Mouse (Mus musculus) stomach, embryonic 16.5 days (tissue): ENCODE data around the gene Smcr8. TPM values are rescaled to one million over a fixed set of nuclear protein-coding genes. Genes with fewer than 3 reads are reported as not detected.
A peak's percentile ranks its signal among the peaks of the same experiment; 100 is the strongest.

Experiments used
- ATAC-seq: fragments of 200-750 bp; cut with Nextera tagmentation; 2 replicates; pipeline ENCODE4 v1.8.0; 2017; ENCODE audit warnings: moderate number of reproducible peaks, moderate TSS enrichment; ENCODE audit not compliant: insufficient read depth, low FRiP score
- H3K27ac ChIP-seq: fragments of 300-500 bp; sonication (generic); 2 replicates; pipeline ENCODE4 v1.5.1; 2014; ENCODE audit warnings: low read length
- H3K27me3 ChIP-seq: fragments of 300-500 bp; sonication (generic); 2 replicates; pipeline ENCODE4 v1.6.1; 2014; ENCODE audit warnings: low read length, control low read depth, mixed read lengths; ENCODE audit not compliant: control insufficient read depth, insufficient read depth
- H3K36me3 ChIP-seq: fragments of 300-500 bp; sonication (generic); 2 replicates; pipeline ENCODE4 v1.6.1; 2014; ENCODE audit warnings: low read length; ENCODE audit not compliant: control insufficient read depth, insufficient read depth
- H3K4me1 ChIP-seq: fragments of 300-500 bp; sonication (generic); 2 replicates; pipeline ENCODE4 v1.6.1; 2014; ENCODE audit warnings: low read length, control low read depth, mixed read lengths; ENCODE audit not compliant: control insufficient read depth, insufficient read depth
- H3K4me2 ChIP-seq: fragments of 300-500 bp; sonication (generic); 2 replicates; pipeline ENCODE4 v1.6.1; 2014; ENCODE audit warnings: low read depth, low read length, mixed read lengths
- H3K4me3 ChIP-seq: fragments of 300-500 bp; sonication (generic); replicated peaks from 2 replicates; pipeline ENCODE4 v1.5.1; 2014; ENCODE audit warnings: mild to moderate bottlenecking, low read length
- H3K9ac ChIP-seq: fragments of 300-500 bp; sonication (generic); 2 replicates; pipeline ENCODE4 v1.6.1; 2014; ENCODE audit warnings: low read length
- H3K9me3 ChIP-seq: fragments of 300-500 bp; sonication (generic); replicated peaks from 2 replicates; pipeline ENCODE4 v1.6.1; 2016; ENCODE audit warnings: low read length, control low read depth; ENCODE audit not compliant: control insufficient read depth
- WGBS: fragments of 180-500 bp; shearing (Covaris S2); extraction: QIAGEN DNeasy Blood & Tissue Kit; methylation state at CpG from one replicate; pipeline ENCODE4 v1.1.7; 2014; 5-methylcytosine and 5-hydroxymethylcytosine counted together
- polyA plus RNA-seq: library from polyadenylated mRNA; unstranded; fragments of >200 nt; fragmentation: Nextera tagmentation; extraction: Ambion mirVana; gene quantifications from 2 replicates; pipeline ENCODE4 v1.2.1, GENCODE M21; 2015

Smcr8 gene
- polyA plus RNA-seq, 1 experiment from 2014 or later = 5.6 TPM

- Histone ChIP-seq H3K4me2 (peak overlapping the region; percentile 73), H3K4me3 (peak overlapping the region; percentile 88), H3K9ac (peak overlapping the region; percentile 82), H3K9me3 (no peaks in the 10 kb centered on the region), H3K4me1 (peaks cover 43% of the 10 kb centered on the region), H3K36me3 (no peaks in the 10 kb centered on the region), H3K27ac (no peak overlapping the region), H3K27me3 (no peaks in the 10 kb centered on the region)
- WGBS = 39% methylated on average over 6 of the region's 6 CpGs
- ATAC-seq = no peak
Observed at GRCm38 (mm10) chr11:60775578-60775977, 1.7 kb upstream of the Smcr8 start.

GRCm38 (mm10) chr11:60776107-60776828 lies 1.1 kb upstream of the Smcr8 start:
- 3% methylated on average over 17 of the region's 17 CpGs for WGBS

GRCm38 (mm10) chr11:60777801-60778370 lies 562 bp downstream of the Smcr8 start:
- Histone ChIP-seq H3K27me3 (no peaks in the 10 kb centered on the region), H3K36me3 (no peaks in the 10 kb centered on the region), H3K9me3 (no peaks in the 10 kb centered on the region), H3K9ac (peak overlapping the region; percentile 82), H3K4me3 (peak overlapping the region; percentile 88), H3K4me1 (peaks cover 63% of the 10 kb centered on the region), H3K27ac (peak overlapping the region; percentile 92), H3K4me2 (peak overlapping the region; percentile 94)
- 23% methylated on average over 16 of the region's 16 CpGs for WGBS
- no peak for ATAC-seq

More at GRCm38 (mm10) chr11:60776107-60776828, 1.1 kb upstream of the Smcr8 start:
- H3K4me1 ChIP-seq = peaks cover 50% of the 10 kb centered on the region
- peak overlapping the region; percentile 82 for H3K9ac ChIP-seq
- H3K36me3 ChIP-seq = no peaks in the 10 kb centered on the region
- peak overlapping the region; percentile 73 for H3K4me2 ChIP-seq
- no peaks in the 10 kb centered on the region for H3K9me3 ChIP-seq
- H3K27me3 ChIP-seq = no peaks in the 10 kb centered on the region
- ATAC-seq = no peak
- peak overlapping the region; percentile 92 for H3K27ac ChIP-seq
- H3K4me3 ChIP-seq = peak overlapping the region; percentile 88

- H3K4me3 ChIP-seq = peak overlapping the region; percentile 36
- H3K9ac ChIP-seq = peak overlapping the region; percentile 59; the same call in 1 of the 2 replicates
- H3K36me3 ChIP-seq = peaks cover 10% of the 10 kb centered on the region
- H3K4me1 ChIP-seq = peaks cover 62% of the 10 kb centered on the region
- H3K27me3 ChIP-seq = no peaks in the 10 kb centered on the region
- no peak for ATAC-seq
- no peak overlapping the region for H3K27ac ChIP-seq
- 88% methylated on average over 10 of the region's 10 CpGs for WGBS
- no peaks in the 10 kb centered on the region for H3K9me3 ChIP-seq
- H3K4me2 ChIP-seq = peak overlapping the region; percentile 52
Observed at GRCm38 (mm10) chr11:60779673-60780189, 2.4 kb downstream of the Smcr8 start.

GRCm38 (mm10) chr11:60784179-60784922 lies 7.0 kb downstream of the Smcr8 start:
- H3K4me3 ChIP-seq = no peak overlapping the region
- no peak overlapping the region for H3K27ac ChIP-seq
- no peak overlapping the region for H3K4me2 ChIP-seq
- WGBS = 86% methylated on average over 8 of the region's 8 CpGs
- H3K9me3 ChIP-seq = no peaks in the 10 kb centered on the region
- H3K27me3 ChIP-seq = no peaks in the 10 kb centered on the region
- H3K9ac ChIP-seq = no peak overlapping the region
- peaks cover 32% of the 10 kb centered on the region for H3K4me1 ChIP-seq
- H3K36me3 ChIP-seq = peaks cover 25% of the 10 kb centered on the region
- ATAC-seq = no peak

GRCm38 (mm10) chr11:60787595-60787994 lies 10.3 kb downstream of the Smcr8 start:
- Histone ChIP-seq H3K4me1 (0 out of 2 replicates have a peak, but pooled peaks cover under 1% of the 10 kb centered on the region), H3K27me3 (no peaks in the 10 kb centered on the region), H3K4me3 (no peak overlapping the region), H3K4me2 (no peak overlapping the region), H3K9ac (no peak overlapping the region), H3K27ac (no peak overlapping the region), H3K36me3 (peaks cover 28% of the 10 kb centered on the region), H3K9me3 (no peaks in the 10 kb centered on the region)
- no peak for ATAC-seq
- WGBS = 71% methylated on average over 1 of the region's 1 CpGs

- no peaks in the 10 kb centered on the region for H3K9me3 ChIP-seq
- no peaks in the 10 kb centered on the region for H3K27me3 ChIP-seq
- WGBS = 74% methylated on average over 2 of the region's 2 CpGs
- no peak overlapping the region for H3K27ac ChIP-seq
- H3K9ac ChIP-seq = no peak overlapping the region
- peaks cover 19% of the 10 kb centered on the region; the same call in 1 of the 2 replicates for H3K36me3 ChIP-seq
- H3K4me3 ChIP-seq = no peak overlapping the region
- H3K4me2 ChIP-seq = no peak overlapping the region
- ATAC-seq = no peak
- H3K4me1 ChIP-seq = no peaks in the 10 kb centered on the region
Observed at GRCm38 (mm10) chr11:60790472-60790871, 13.1 kb downstream of the Smcr8 start.

- H3K4me1 ChIP-seq = no peaks in the 10 kb centered on the region
- H3K9me3 ChIP-seq = no peaks in the 10 kb centered on the region
- H3K9ac ChIP-seq = no peak overlapping the region
- H3K36me3 ChIP-seq = peaks cover 14% of the 10 kb centered on the region; the same call in 1 of the 2 replicates
- ATAC-seq = no peak
- H3K4me3 ChIP-seq = no peak overlapping the region
- WGBS = 89% methylated on average over 11 of the region's 11 CpGs
- H3K27me3 ChIP-seq = no peaks in the 10 kb centered on the region
- no peak overlapping the region for H3K27ac ChIP-seq
- H3K4me2 ChIP-seq = no peak overlapping the region
Observed at GRCm38 (mm10) chr11:60796342-60796741, 19.0 kb downstream of the Smcr8 start.
